Mouse (Mus musculus): ENCODE data around the gene Plbd2. TPM values are rescaled to one million over a fixed set of nuclear protein-coding genes. Genes with fewer than 3 reads are reported as not detected.

The Plbd2 gene
- polyA plus RNA-seq, 1 experiment from 2014 or later = 50.6 TPM

GRCm38 (mm10) chr5:120525737-120526136 is 22.3 kb upstream of the Plbd2 start:
- no peak overlapping the region for H3K9ac ChIP-seq
- H3K4me2 ChIP-seq = no peak overlapping the region
- peaks cover 6% of the 10 kb centered on the region; the same call in 1 of the 2 replicates for H3K36me3 ChIP-seq
- H3K4me3 ChIP-seq = no peak overlapping the region
- peaks cover 4% of the 10 kb centered on the region; the same call in 1 of the 2 replicates for H3K9me3 ChIP-seq (replicated peaks)
- H3K4me1 ChIP-seq (replicated peaks) = no peaks in the 10 kb centered on the region
- 23% methylated on average over 5 of the region's 5 CpGs for WGBS
- no peak; the same call in 1 of the 2 replicates for ATAC-seq (ENCODE audit: insufficient number of reproducible peaks, low FRiP score)
- no peaks in the 10 kb centered on the region for H3K27me3 ChIP-seq (replicated peaks)
- no peak overlapping the region for H3K27ac ChIP-seq (ENCODE audit: poor library complexity, severe bottlenecking)

GRCm38 (mm10) chr5:120524736-120525135 is 21.3 kb upstream of the Plbd2 start:
- Histone ChIP-seq H3K9ac (no peak overlapping the region), H3K9me3 (replicated peaks) (peaks cover 4% of the 10 kb centered on the region; the same call in 1 of the 2 replicates), H3K27ac (ENCODE audit: poor library complexity, severe bottlenecking) (no peak overlapping the region), H3K27me3 (replicated peaks) (no peaks in the 10 kb centered on the region), H3K4me1 (replicated peaks) (no peaks in the 10 kb centered on the region), H3K4me3 (no peak overlapping the region), H3K36me3 (peaks cover 10% of the 10 kb centered on the region; the same call in 1 of the 2 replicates), H3K4me2 (no peak overlapping the region)
- WGBS = 90% methylated on average over 2 of the region's 2 CpGs
- no peak for ATAC-seq (ENCODE audit: insufficient number of reproducible peaks, low FRiP score)

DNA sequence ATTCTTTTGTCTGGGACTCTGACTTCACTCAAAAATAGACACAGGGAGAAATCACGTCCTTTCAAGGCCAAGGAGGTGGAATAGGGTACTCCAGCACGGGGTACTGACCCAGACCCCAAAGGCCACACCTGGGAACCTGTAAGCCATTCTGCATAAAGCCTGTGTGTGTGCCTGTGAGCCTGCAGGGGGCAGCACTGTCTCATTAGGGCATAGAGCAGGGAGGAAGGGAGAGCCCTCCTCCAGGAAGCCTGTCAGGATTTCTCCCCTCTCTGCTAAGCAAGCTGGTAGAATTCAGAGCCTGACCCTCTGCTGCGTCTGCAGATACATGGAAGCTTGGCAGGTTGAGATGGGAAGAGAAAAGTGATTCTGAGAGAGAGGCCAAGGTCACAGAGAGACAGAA is 19.2 kb upstream of the Plbd2 start:
- H3K27ac ChIP-seq (ENCODE audit: poor library complexity, severe bottlenecking) = no peak overlapping the region
- ATAC-seq (ENCODE audit: insufficient number of reproducible peaks, low FRiP score) = no peak

DNA sequence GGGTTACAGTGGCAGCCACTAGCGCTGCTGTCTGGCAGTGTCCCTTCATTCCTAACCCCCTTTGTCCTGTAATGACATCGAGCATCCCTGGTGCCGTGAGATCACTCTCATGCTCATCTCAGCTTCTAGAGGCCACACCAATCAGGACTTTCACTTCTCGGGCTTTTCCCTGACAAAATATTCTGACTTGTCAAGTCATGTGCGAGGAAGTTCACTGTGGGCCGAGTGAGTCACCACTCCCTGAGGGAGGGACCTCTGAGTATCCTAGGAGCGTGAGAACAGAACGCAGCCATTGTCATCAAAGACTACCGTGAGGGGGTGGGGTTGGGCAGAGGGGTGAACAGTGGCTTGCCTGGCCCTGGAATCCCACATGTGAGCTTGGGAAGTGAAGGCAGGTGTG is 14.1 kb upstream of the Plbd2 start:
- no peak overlapping the region for H3K4me2 ChIP-seq
- H3K36me3 ChIP-seq = 0 out of 2 replicates have a peak, but pooled peaks cover 4% of the 10 kb centered on the region
- H3K4me3 ChIP-seq = no peak overlapping the region
- H3K27ac ChIP-seq (ENCODE audit: poor library complexity, severe bottlenecking) = no peak overlapping the region
- H3K9me3 ChIP-seq (replicated peaks) = no peaks in the 10 kb centered on the region
- no peak overlapping the region for H3K9ac ChIP-seq
- no peak for ATAC-seq (ENCODE audit: insufficient number of reproducible peaks, low FRiP score)
- 50% methylated on average over 9 of the region's 9 CpGs for WGBS
- H3K27me3 ChIP-seq (replicated peaks) = peaks cover 5% of the 10 kb centered on the region
- peaks cover 41% of the 10 kb centered on the region for H3K4me1 ChIP-seq (replicated peaks)

More for the DNA sequence above, 19.2 kb upstream of the Plbd2 start:
- Histone ChIP-seq H3K36me3 (peaks cover 7% of the 10 kb centered on the region; the same call in 1 of the 2 replicates), H3K4me3 (no peak overlapping the region), H3K9ac (no peak overlapping the region), H3K4me2 (no peak overlapping the region), H3K9me3 (replicated peaks) (no peaks in the 10 kb centered on the region), H3K4me1 (replicated peaks) (peaks cover 2% of the 10 kb centered on the region), H3K27me3 (replicated peaks) (no peaks in the 10 kb centered on the region)
- WGBS = 60% methylated on average over 3 of the region's 3 CpGs

GRCm38 (mm10) chr5:120516221-120516984 is 13.0 kb upstream of the Plbd2 start:
- H3K27ac ChIP-seq (ENCODE audit: poor library complexity, severe bottlenecking) = no peak overlapping the region
- H3K4me3 ChIP-seq = no peak overlapping the region
- H3K9ac ChIP-seq = no peak overlapping the region
- H3K4me1 ChIP-seq (replicated peaks) = peaks cover 47% of the 10 kb centered on the region
- ATAC-seq (ENCODE audit: insufficient number of reproducible peaks, low FRiP score) = no peak
- no peaks in the 10 kb centered on the region for H3K9me3 ChIP-seq (replicated peaks)
- no peak overlapping the region for H3K4me2 ChIP-seq
- H3K36me3 ChIP-seq = 0 out of 2 replicates have a peak, but pooled peaks cover 4% of the 10 kb centered on the region
- WGBS = 30% methylated on average over 15 of the region's 15 CpGs
- H3K27me3 ChIP-seq (replicated peaks) = peaks cover 5% of the 10 kb centered on the region

DNA sequence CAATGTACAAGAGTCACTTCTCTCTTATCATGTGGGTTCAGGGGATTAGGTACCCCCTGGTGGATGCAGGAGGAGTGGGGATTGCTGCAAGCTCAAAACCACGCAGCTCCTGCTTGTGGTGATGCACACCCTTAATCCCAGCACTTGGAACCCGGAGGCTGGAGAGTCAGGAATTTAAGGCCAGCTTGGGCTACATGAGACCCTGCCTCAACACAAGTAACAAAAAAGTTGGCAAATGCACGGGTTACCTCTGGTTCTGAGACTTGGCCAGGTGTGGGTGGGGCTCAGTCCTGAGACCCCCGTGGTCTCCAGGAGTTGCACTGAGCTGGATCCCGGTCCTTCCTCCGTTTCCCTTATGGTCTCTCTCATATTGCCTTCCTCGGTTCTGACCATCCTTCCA is 12.0 kb upstream of the Plbd2 start:
- H3K4me1 ChIP-seq (replicated peaks) = peaks cover 48% of the 10 kb centered on the region
- H3K27me3 ChIP-seq (replicated peaks) = peaks cover 5% of the 10 kb centered on the region
- H3K9me3 ChIP-seq (replicated peaks) = no peaks in the 10 kb centered on the region
- H3K27ac ChIP-seq (ENCODE audit: poor library complexity, severe bottlenecking) = no peak overlapping the region
- ATAC-seq (ENCODE audit: insufficient number of reproducible peaks, low FRiP score) = no peak
- H3K36me3 ChIP-seq = 0 out of 2 replicates have a peak, but pooled peaks cover 4% of the 10 kb centered on the region
- H3K4me3 ChIP-seq = no peak overlapping the region
- 63% methylated on average over 7 of the region's 7 CpGs for WGBS
- 0 out of 2 replicates have a peak overlapping the region, but pooled peaks have one; percentile 14 for H3K9ac ChIP-seq
- no peak overlapping the region for H3K4me2 ChIP-seq

DNA sequence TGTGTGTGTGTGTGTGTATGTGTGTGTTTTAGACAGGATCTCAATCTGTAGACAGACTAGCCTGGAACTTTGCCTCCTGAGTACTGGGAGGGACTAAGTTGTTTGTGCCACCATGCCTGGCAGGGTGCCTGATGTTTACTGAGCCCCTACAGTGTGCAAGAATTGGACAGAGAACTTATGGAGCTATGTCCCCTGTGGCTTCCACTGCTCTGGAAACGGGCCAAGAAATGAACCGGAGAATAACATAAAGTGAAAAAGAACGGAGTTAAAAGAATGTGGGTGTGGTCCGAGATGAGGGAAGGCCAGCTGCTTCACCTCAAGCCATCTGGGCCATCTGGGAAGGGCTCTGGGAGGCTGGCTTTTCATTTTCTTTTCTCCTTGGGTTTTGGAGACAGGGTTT is 11.3 kb upstream of the Plbd2 start:
- Histone ChIP-seq H3K9ac (0 out of 2 replicates have a peak overlapping the region, but pooled peaks have one; percentile 14), H3K36me3 (no peaks in the 10 kb centered on the region), H3K27ac (ENCODE audit: poor library complexity, severe bottlenecking) (no peak overlapping the region), H3K4me1 (replicated peaks) (peaks cover 48% of the 10 kb centered on the region), H3K27me3 (replicated peaks) (peaks cover 5% of the 10 kb centered on the region), H3K4me3 (no peak overlapping the region), H3K9me3 (replicated peaks) (no peaks in the 10 kb centered on the region), H3K4me2 (no peak overlapping the region)
- ATAC-seq (ENCODE audit: insufficient number of reproducible peaks, low FRiP score) = no peak
- 30% methylated on average over 4 of the region's 4 CpGs for WGBS

DNA sequence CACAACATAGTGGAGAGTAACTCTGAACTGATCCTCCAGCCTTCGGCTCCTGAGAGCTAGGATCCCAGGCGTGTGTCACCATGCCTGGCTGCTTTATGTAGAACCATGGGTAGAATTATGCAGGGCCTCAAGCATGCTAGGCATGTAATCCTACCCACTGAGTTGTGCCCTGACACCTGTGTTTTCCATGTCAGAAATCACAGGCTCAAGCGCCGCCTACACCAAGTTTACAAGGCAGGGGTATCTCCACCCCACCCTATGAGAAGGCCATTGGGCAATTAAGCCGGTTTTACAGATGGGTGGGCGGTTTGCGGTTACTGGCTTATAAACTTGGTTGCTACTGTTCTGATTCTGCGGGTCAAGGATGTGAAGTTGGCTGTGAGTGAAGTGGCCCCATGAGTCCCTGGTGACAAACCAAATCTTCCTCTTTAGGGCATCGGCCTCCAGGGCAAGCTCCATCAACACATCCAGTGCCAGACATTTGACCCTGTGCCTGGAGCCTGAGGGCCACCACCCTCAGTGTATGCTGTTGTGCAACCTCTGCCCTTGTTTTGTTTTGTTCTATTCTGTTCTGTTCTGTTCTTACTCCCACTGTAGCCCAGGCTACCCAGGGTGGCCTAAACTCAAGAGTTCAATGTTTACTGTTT is 10.7 kb upstream of the Plbd2 start:
- peaks cover 48% of the 10 kb centered on the region for H3K4me1 ChIP-seq (replicated peaks)
- peaks cover 5% of the 10 kb centered on the region for H3K27me3 ChIP-seq (replicated peaks)
- H3K4me2 ChIP-seq = no peak overlapping the region
- H3K9ac ChIP-seq = no peak overlapping the region
- H3K9me3 ChIP-seq (replicated peaks) = peaks cover 2% of the 10 kb centered on the region; the same call in 1 of the 2 replicates
- ATAC-seq (ENCODE audit: insufficient number of reproducible peaks, low FRiP score) = no peak
- WGBS = 88% methylated on average over 9 of the region's 9 CpGs
- H3K4me3 ChIP-seq = no peak overlapping the region
- no peaks in the 10 kb centered on the region for H3K36me3 ChIP-seq
- no peak overlapping the region for H3K27ac ChIP-seq (ENCODE audit: poor library complexity, severe bottlenecking)

- Histone ChIP-seq H3K4me3 (no peak overlapping the region), H3K36me3 (no peaks in the 10 kb centered on the region), H3K27me3 (replicated peaks) (peaks cover 5% of the 10 kb centered on the region), H3K27ac (ENCODE audit: poor library complexity, severe bottlenecking) (no peak overlapping the region), H3K4me1 (replicated peaks) (peaks cover 48% of the 10 kb centered on the region), H3K9me3 (replicated peaks) (peaks cover 2% of the 10 kb centered on the region; the same call in 1 of the 2 replicates), H3K4me2 (no peak overlapping the region), H3K9ac (no peak overlapping the region)
- ATAC-seq (ENCODE audit: insufficient number of reproducible peaks, low FRiP score) = no peak
- WGBS = 54% methylated on average over 15 of the region's 15 CpGs
These were observed 9.6 kb upstream of the Plbd2 start for GRCm38 (mm10) chr5:120512911-120513555.

GRCm38 (mm10) chr5:120511643-120512220 is 8.3 kb upstream of the Plbd2 start:
- H3K9me3 ChIP-seq (replicated peaks) = peaks cover 2% of the 10 kb centered on the region; the same call in 1 of the 2 replicates
- peak overlapping the region; percentile 78 for H3K4me2 ChIP-seq
- peak overlapping the region; percentile 59 for H3K4me3 ChIP-seq
- peaks cover 39% of the 10 kb centered on the region for H3K4me1 ChIP-seq (replicated peaks)
- no peak for ATAC-seq (ENCODE audit: insufficient number of reproducible peaks, low FRiP score)
- H3K27me3 ChIP-seq (replicated peaks) = peaks cover 5% of the 10 kb centered on the region
- H3K9ac ChIP-seq = peak overlapping the region; percentile 67
- 31% methylated on average over 14 of the region's 14 CpGs for WGBS
- no peak overlapping the region for H3K27ac ChIP-seq (ENCODE audit: poor library complexity, severe bottlenecking)
- no peaks in the 10 kb centered on the region for H3K36me3 ChIP-seq
